Mouse (Mus musculus) liver, adult 2 months (tissue): ENCODE results near the gene Cck.
A peak's percentile ranks its signal among the peaks of the same experiment; 100 is the strongest.

ENCODE experiments used
- CTCF ChIP-seq: fragments of 200-500 bp; IDR thresholded peaks from 2 replicates; pipeline ENCODE4 v1.5.1; 2011; ENCODE audit warnings: low read depth, low read length, control low read depth
- POLR2A ChIP-seq: fragments of 200-500 bp; IDR thresholded peaks from 2 replicates; pipeline ENCODE4 v1.6.1; 2011; ENCODE audit warnings: low read length, control low read depth; ENCODE audit not compliant: insufficient read depth; ENCODE audit errors: extremely low read depth

- peak; percentile 35; the same call in 1 of the 2 replicates for TF ChIP-seq CTCF
- no peak for TF ChIP-seq POLR2A
These were observed 20.7 kb downstream of the Cck start for GRCm38 (mm10) chr9:121474771-121475170.
